Mouse (Mus musculus) kidney, adult 9 months (tissue): Measurements from ENCODE around the gene Pygb.

Experiments used
- DNase-seq: peaks from one replicate; pipeline ENCODE4 v3.0.0; 2022

Pygb gene

GRCm38 (mm10) chr2:150786251-150787180 lies at the start of gene Pygb:
Gene Pygb (plus strand): TSS chr2:150786735.
- peak; percentile 85 for DNase-seq

DNA sequence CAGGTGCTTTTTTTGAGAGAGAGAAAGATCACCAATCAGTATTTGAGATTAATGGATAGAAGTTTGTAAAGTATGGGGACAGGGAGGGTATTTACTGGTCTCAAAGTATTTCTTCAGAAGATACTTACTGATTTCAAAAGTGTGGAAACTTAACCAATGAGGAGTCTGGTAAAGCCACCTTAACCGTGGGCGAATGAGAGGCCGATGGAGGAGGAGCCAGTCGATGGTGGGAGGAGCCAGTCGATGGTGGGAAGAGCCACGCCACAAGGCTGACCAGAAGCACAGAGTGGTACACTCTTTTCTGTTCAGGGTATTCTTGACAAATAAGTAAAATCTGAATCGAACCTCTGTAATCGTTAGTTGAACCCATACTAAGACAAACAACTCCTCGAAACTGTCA lies 48.7 kb upstream of the Pygb start:
- no peak for DNase-seq

GRCm38 (mm10) chr2:150740145-150740841 lies 46.2 kb upstream of the Pygb start:
- DNase-seq: no peak

DNA sequence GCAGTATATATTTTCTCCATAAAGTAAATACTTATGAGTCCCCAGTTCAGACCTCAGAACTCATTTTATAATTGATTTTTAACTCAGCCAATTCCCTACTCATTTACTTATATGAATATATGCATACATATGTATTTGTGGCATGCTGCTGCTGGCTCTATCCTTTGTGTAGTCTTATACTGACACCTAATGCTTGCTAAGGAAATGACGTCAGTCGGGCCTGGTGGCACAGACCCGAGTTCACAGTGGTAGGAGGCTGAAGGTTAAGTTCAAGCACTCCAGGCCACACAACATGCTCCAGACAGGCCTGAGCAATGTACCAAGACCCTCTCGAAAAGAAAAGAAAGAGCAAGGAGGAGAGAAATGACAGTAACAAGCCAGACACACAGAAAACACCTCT lies 45.1 kb upstream of the Pygb start:
- peak; percentile 17 for DNase-seq

GRCm38 (mm10) chr2:150745016-150745415 lies 41.5 kb upstream of the Pygb start:
- DNase-seq: no peak

GRCm38 (mm10) chr2:150748854-150749253 lies 37.7 kb upstream of the Pygb start, which contains the start of gene Entpd6:
Gene Entpd6 (plus strand): TSS chr2:150749042.
- peak; percentile 98 for DNase-seq

DNA sequence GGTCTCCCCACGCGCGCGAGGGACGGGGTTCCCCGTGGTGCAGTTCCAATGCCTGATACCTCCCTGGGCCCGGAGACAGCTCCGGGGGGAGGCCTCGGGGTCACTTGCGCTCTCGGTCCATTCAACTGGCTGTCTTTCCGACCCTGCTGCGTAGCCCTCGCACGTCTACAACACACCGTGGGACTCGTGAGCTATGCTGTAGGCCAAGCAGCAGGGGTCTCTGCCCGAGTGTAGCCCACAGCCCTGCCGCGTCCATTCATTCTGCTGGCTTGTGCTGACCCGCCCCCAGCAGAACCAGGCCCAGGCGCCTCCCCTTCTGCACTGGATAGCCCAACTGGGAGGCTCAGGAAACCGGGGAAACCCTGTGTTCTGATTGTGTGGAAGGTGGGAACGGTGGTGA lies 37.3 kb upstream of the Pygb start:
- DNase-seq: peak; percentile 26

GRCm38 (mm10) chr2:150750129-150750979 lies 36.2 kb upstream of the Pygb start:
- DNase-seq: peak; percentile 67

- DNase-seq: no peak
Observed at GRCm38 (mm10) chr2:150755016-150755415, 31.5 kb upstream of the Pygb start.

GRCm38 (mm10) chr2:150761476-150761875 lies 25.1 kb upstream of the Pygb start:
- DNase-seq: no peak

DNA sequence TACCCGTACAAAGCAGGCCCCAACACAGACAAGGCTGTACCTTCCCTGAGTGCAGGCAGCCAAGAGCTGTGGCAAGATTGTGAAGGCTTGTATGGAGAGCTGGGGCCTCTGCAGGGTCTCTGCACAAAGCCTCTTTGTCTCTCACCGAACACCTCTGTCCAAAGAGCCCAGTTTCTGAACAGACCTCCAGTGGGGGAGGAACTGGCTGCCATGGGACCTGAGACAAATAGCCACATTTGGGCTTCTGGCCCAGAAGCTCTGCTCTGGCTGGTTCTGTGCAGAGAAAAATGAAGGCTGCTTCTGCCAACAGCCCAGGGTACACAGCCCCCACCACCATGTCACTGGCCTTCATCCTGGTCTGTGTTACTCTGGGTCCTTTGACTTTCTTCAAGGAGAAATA lies 20.9 kb upstream of the Pygb start:
- DNase-seq: no peak

- peak; percentile 81 for DNase-seq
Observed at GRCm38 (mm10) chr2:150766083-150766862, 20.3 kb upstream of the Pygb start.

DNA sequence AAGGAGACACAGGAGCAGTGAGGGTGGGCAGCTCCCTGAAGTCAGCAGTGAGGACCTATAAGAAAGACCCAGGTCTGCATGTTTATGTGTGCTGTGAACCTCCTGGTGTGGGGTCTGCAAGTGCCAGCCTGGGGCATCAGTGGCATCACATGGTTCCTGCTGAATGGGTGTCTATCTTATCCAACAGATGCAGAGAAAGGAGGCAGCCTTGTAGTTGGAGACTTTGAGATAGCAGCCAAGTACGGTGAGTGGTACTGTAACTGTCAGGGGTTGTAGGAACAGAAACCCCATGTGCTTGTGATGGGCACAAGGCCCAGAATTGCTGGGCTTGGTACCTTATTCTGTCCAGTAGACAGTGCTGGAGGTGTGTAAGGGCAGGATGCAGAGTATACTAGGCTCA lies 17.9 kb upstream of the Pygb start:
- no peak for DNase-seq

DNA sequence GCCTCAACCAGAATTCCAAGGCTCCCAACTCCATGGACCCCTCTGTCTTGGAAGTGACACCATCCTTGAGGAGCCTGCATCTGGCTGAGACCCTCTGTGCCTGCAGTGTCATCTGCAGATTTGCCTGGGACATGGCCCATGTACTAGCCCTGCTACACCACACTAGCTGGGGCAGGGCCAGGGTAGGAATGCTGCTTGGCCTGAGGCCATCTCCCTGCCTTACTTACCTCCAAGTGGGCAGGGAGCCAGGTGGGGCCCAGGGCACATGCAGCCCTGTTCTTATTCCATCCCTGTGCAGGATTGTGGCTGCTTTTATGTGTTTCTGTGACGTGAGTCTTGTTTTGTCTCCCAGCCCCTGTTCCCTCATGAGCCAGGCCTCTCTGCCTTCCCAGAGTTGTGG lies 15.8 kb upstream of the Pygb start:
- DNase-seq: peak; percentile 83

GRCm38 (mm10) chr2:150771169-150771568 lies 15.4 kb upstream of the Pygb start:
- no peak for DNase-seq

DNA sequence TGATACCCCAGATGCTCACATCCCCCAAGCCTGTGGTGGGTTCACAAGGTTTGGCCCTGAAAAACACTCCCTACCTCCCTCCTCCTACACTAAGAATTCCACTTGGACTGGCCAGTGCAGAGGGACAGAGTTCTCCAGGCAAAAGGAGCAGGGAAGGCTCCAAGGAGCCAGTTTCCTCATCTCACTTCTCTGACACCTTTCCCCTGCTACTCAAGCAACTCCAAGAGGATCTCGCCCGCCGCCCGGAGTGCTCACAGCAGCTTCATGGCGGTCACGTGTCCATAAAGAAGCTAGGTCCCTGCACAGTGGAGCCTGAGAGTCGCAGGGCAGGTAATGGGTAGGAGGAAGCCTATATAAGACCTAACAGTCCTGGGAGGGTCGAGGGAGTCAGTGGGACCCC lies 14.5 kb upstream of the Pygb start:
- no peak for DNase-seq

- DNase-seq: no peak
Observed at GRCm38 (mm10) chr2:150772466-150773119, 13.9 kb upstream of the Pygb start.

GRCm38 (mm10) chr2:150782801-150783200 lies 3.7 kb upstream of the Pygb start:
- no peak for DNase-seq

GRCm38 (mm10) chr2:150787234-150787771 lies 768 bp downstream of the Pygb start:
- no peak for DNase-seq

- DNase-seq: peak; percentile 80
Observed at GRCm38 (mm10) chr2:150788768-150789550, 2.4 kb downstream of the Pygb start.

DNA sequence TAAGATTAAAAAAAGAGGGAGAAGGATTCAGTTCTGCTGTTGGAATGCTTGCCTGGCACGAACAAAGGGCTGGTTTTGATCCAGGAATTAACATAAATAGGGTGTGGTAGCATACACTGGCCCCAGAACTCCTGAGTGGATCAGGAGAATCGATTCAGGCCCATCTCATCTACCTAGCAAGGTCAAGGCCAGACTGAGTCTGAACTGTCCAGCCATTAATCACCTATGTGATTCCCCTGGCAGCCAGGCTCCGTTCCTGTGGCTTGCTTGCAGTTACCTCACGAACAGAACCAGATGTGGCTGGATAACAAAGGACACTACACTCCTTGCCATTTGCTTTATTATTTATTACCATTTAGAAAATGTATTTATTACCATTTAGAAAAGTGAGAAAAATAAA lies 6.8 kb downstream of the Pygb start:
- no peak for DNase-seq
